Comparison of ENCODE assay signal across 24 mouse cellular contexts in genomic region chr11:100852088-100852487, GRCm38 (mm10).
"Had no signal": no experiment of that assay in that cellular context is flagged by ENCODE, and none has a peak within 500 bp of the region (broad histone marks: within the 10 kb centered on the region; RNA-seq: fewer than 3 reads in every experiment).

No protein-coding gene starts in this region.

- H3K9me3 ChIP-seq: heart, embryonic 13.5 days; heart, embryonic 15.5 days; hindbrain, embryonic 13.5 days; hindbrain, embryonic 15.5 days; intestine, embryonic 15.5 days; limb, embryonic 13.5 days; limb, embryonic 15.5 days had no signal

- DNase-seq: gastrocnemius, adult 2 months; gastrocnemius, postnatal 10 days; gastrocnemius, postnatal 25 days; heart, adult 2 months; heart, postnatal 14 days; heart, postnatal 36 days; kidney, adult 18-20 months; kidney, adult 8-10 months; kidney, postnatal 10 days; kidney, postnatal 25 days; kidney, postnatal 4 days; left cerebral cortex, postnatal 4 days had no signal

- H3K4me2 ChIP-seq: limb, embryonic 15.5 days had no signal

- H3K4me3 ChIP-seq: gastrocnemius, adult 2 months; heart, adult 2 months; intestine, embryonic 15.5 days; layer of hippocampus, adult 2 months; limb, embryonic 13.5 days; limb, embryonic 15.5 days had no signal

- H3K36me3 ChIP-seq: heart, embryonic 13.5 days; heart, embryonic 15.5 days; hindbrain, embryonic 13.5 days; hindbrain, embryonic 15.5 days; intestine, embryonic 15.5 days; limb, embryonic 13.5 days; limb, embryonic 15.5 days had no signal

- H3K27me3 ChIP-seq: intestine, embryonic 15.5 days had no signal

- H3K9ac ChIP-seq: heart, embryonic 15.5 days; hindbrain, embryonic 15.5 days; intestine, embryonic 15.5 days; limb, embryonic 13.5 days; limb, embryonic 15.5 days; liver, embryonic 14.5 days had no signal

- ATAC-seq: hindbrain, postnatal 0 days; inflammation-experienced regulatory T-cells, adult 6 months; intestine, embryonic 15.5 days; intestine, postnatal 0 days had no signal

- H3K27ac ChIP-seq: heart, adult 2 months; heart, embryonic 13.5 days; heart, embryonic 15.5 days; layer of hippocampus, adult 2 months; limb, embryonic 13.5 days; liver, embryonic 14.5 days had no signal
